Mouse (Mus musculus) small intestine, adult 2 months (tissue): ENCODE measurements around the gene Gm5152. TPM values are rescaled to one million over a fixed set of nuclear protein-coding genes. Genes with fewer than 3 reads are reported as not detected.
"Not testable (repeated sequence)": the region's sequence is repeated elsewhere in the genome, so short reads cannot be mapped to it uniquely, and the experiment has no call there.

Source experiments
- H3K27ac ChIP-seq: fragments of 200-500 bp; 2 replicates; pipeline ENCODE4 v1.5.1; 2012; ENCODE audit warnings: low read depth, low read length, control low read depth, inconsistent platforms; ENCODE audit not compliant: insufficient read depth
- H3K27me3 ChIP-seq: fragments of 200-500 bp; 2 replicates; pipeline ENCODE4 v1.6.1; 2012; ENCODE audit warnings: mild to moderate bottlenecking, moderate library complexity, low read length, inconsistent platforms; ENCODE audit not compliant: control insufficient read depth, insufficient read depth
- H3K36me3 ChIP-seq: fragments of 200-500 bp; 2 replicates; pipeline ENCODE4 v1.6.1; 2012; ENCODE audit warnings: mild to moderate bottlenecking, low read length, control low read depth, inconsistent platforms; ENCODE audit not compliant: control insufficient read depth, insufficient read depth
- H3K4me1 ChIP-seq: fragments of 200-500 bp; 2 replicates; pipeline ENCODE4 v1.6.1; 2012; ENCODE audit warnings: low read length, inconsistent platforms, mixed read lengths; ENCODE audit not compliant: control insufficient read depth, insufficient read depth, insufficient read length
- H3K4me3 ChIP-seq: fragments of 200-500 bp; 2 replicates; pipeline ENCODE4 v1.5.1; 2012; ENCODE audit warnings: low read depth, mild to moderate bottlenecking, control low read depth, inconsistent platforms, low read length, moderate library complexity
- CTCF ChIP-seq: fragments of 200-500 bp; IDR thresholded peaks from 2 replicates; pipeline ENCODE4 v1.5.1; 2012; ENCODE audit warnings: low read depth, mild to moderate bottlenecking, control low read depth, inconsistent platforms, low read length, moderate library complexity, mixed read lengths; ENCODE audit not compliant: insufficient replicate concordance, insufficient read length; ENCODE audit errors: extremely low read depth
- POLR2A ChIP-seq: fragments of 200-500 bp; IDR thresholded peaks from 2 replicates; pipeline ENCODE4 v1.6.1; 2012; ENCODE audit warnings: low read depth, mild to moderate bottlenecking, control low read depth, inconsistent platforms, low read length, moderate library complexity
- WGBS: fragments of 180-500 bp; shearing (Covaris S2); methylation state at CpG from one replicate; pipeline ENCODE4 v1.1.7; 2018; 5-methylcytosine and 5-hydroxymethylcytosine counted together
- polyA plus RNA-seq: library from polyadenylated mRNA; depleted of rRNA; stranded (reverse); fragments of >200 nt; gene quantifications from 2 replicates; pipeline ENCODE4 v1.2.3, GENCODE M21; 2012; rRNA removed

Gene Gm5152
- not detected in 2 replicates for polyA plus RNA-seq

DNA sequence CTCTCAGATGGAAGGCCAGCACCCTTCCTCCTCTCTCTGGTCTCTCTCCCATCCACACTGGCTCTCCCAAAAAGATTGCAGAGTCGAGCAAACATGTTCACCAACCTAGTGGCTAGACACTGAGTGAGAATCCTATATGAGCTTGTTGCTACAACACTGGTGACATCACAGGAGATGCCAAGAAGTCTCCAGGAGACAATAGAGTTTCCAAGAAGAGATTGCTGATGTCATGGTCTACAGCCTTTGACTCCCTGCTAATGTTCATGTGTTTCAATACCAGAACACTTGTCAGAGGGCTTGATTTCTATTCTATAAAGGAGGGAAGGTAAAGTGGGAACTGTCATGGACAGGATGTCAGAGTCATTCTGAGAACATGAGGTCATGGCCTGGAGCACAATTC is at the start of gene Gm5152:
Gene Gm5152, minus strand, starts transcription at position 101 of the 400 bp plus-strand sequence.
- not testable (repeated sequence) for H3K27ac ChIP-seq, H3K27me3 ChIP-seq, H3K36me3 ChIP-seq, H3K4me1 ChIP-seq, H3K4me3 ChIP-seq
- WGBS = no CpG with 5 or more reads among the region's 1 CpGs

DNA sequence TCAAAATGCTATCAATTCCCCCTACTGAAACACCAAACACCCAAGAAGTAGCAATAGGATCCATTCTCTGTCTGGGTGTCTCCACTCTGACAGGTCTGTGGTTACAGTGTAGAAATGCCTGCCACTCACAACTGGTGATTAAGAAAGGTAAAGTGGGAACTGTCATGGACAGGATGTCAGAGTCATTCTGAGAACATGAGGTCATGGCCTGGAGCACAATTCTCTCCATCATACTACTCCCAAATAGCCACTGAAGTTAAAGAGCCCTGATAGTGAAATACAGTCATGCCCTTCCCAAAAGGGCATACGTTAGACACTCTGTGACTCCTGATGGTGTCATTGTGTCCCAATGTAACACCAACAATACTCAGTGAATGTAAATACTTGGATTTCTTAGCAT is 8.4 kb upstream of the Gm5152 start:
- not testable (repeated sequence) for H3K27ac ChIP-seq, H3K4me1 ChIP-seq, H3K4me3 ChIP-seq, H3K36me3 ChIP-seq, H3K27me3 ChIP-seq
- WGBS = 78% methylated on average over 1 of the region's 1 CpGs

DNA sequence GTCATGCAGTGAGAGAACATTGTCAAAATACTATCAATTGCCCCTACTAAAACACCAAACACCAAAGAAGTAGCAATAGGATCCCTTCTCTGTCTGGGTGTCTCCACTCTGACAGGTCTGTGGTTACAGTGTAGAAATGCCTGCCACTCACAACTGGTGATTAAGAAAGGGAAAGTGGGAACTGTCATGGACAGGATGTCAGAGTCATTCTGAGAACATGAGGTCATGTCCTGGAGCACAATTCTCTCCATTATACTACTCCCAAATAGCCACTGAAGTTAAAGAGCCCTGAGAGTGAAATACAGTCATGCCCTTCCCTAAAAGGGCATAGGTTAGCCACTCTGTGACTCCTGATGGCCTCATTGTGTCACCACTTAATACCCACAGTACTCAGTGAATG is 556 bp downstream of the Gm5152 start:
- not testable (repeated sequence) for H3K36me3 ChIP-seq, H3K27ac ChIP-seq, H3K4me3 ChIP-seq, H3K4me1 ChIP-seq, H3K27me3 ChIP-seq

DNA sequence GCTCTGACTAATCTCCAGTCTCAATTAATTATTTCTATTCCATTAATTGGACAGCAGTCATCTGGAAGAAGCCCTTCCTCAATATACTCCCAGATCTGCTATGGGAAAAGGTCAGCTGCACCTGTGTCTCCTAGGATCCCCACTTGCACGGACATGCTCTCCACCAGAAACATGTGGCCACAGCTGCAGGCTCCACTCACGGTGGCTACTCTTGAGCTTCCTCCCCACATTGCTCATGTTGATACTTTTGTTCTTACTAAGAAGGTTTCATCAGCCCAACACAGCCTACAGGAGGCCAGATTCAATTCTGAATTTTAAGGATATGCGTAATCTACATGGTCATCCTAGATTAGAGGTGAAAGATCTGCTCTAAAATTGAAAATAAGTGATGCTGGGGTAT is 5.9 kb downstream of the Gm5152 start:
- H3K27me3 ChIP-seq, H3K4me3 ChIP-seq, H3K4me1 ChIP-seq, H3K36me3 ChIP-seq, H3K27ac ChIP-seq: not testable (repeated sequence)
- WGBS = 74% methylated on average over 3 of the region's 3 CpGs

DNA sequence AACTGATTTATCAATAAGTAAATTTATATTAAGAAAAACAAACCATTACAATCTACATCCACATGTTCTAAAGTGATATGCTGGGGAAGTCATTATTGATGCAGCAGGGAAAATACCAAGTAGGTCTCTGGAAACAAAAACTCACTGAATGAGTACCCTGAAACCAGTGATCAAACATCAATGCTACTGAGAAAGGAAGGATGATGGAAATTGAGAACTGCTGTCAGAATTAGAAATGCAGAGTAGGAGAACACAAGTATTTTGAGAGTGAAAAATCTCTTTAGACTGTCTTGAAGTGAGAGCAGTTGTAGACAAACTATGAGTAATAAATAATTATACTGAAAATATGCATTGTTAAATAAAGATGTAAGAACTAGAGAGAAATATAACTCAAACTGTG is 26.0 kb downstream of the Gm5152 start:
- Histone ChIP-seq H3K36me3 (no peaks in the 10 kb centered on the region), H3K27ac (no peak overlapping the region), H3K27me3 (no peaks in the 10 kb centered on the region), H3K4me3 (no peak overlapping the region), H3K4me1 (no peaks in the 10 kb centered on the region)
- TF ChIP-seq POLR2A (no peak), CTCF (no peak)

DNA sequence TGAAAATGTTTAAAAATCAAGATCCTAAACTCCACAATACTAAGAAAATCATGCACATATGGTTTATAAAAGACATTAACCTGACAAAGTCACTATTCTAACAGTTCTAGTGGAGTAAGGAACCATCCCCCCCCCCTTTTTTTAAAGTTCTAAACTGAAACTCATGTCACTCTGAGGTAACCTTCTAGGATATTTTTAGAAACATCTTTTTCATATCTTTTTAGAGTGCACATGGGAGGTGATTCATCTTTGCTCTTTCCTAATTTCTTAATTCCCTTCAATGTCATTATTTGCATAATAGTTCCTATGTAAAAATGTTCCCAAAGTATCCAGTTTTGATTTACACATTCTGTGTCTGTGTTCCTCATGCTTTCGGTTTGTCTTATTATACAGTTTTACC is 43.3 kb downstream of the Gm5152 start:
- H3K4me1 ChIP-seq = no peaks in the 10 kb centered on the region
- H3K27me3 ChIP-seq = no peaks in the 10 kb centered on the region
- no peaks in the 10 kb centered on the region for H3K36me3 ChIP-seq
- H3K27ac ChIP-seq = no peak overlapping the region
- WGBS = 89% methylated on average over 1 of the region's 1 CpGs
- no peak overlapping the region for H3K4me3 ChIP-seq
- TF ChIP-seq CTCF (no peak), POLR2A (no peak)

DNA sequence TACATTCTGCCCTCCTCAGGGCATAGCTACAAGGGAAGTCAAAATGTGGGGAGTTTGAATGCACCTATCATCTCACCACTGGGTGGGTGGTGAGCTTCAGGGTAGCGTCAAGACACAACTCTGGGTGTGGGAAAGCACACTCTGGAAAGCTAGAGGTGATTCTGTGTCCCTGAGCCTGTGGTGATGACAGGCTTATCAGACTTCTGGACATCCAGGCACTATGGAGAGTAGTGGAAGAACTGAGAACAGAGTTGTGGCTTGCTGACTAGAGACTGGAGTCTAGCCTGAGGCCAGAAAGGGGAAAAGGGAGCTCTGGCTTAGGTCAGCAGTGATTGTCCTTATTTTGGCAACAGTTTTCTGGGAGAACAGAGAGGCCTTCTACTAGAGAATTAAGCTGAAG is 49.4 kb downstream of the Gm5152 start:
- no peaks in the 10 kb centered on the region for H3K27me3 ChIP-seq
- no peak overlapping the region for H3K4me3 ChIP-seq
- no peak for TF ChIP-seq POLR2A
- no peak for TF ChIP-seq CTCF
- no peaks in the 10 kb centered on the region for H3K4me1 ChIP-seq
- no peak overlapping the region for H3K27ac ChIP-seq
- WGBS = 68% methylated on average over 1 of the region's 1 CpGs
- no peaks in the 10 kb centered on the region for H3K36me3 ChIP-seq
